ENCODE assay signal across 8 mouse cellular contexts in genomic region chr1:125482459-125483287, GRCm38 (mm10). TPM values are rescaled to one million over a fixed set of nuclear protein-coding genes. Genes with fewer than 3 reads are reported as not detected.
DNase-seq lines count a peak whose midpoint lies in the region; ATAC-seq and TF ChIP-seq lines count a peak whose summit lies in the region.

No protein-coding gene starts in this region.

- 56% methylated on average over 10 of the region's 10 CpGs for WGBS in lung, embryonic 16.5 days
- 73% methylated on average over 10 of the region's 10 CpGs for WGBS in forebrain, embryonic 15.5 days
- 41% methylated on average over 10 of the region's 10 CpGs for WGBS in large intestine, adult 2 months
- WGBS in thymus, adult 2 months = 86% methylated on average over 10 of the region's 10 CpGs

- DNase-seq in lung, postnatal 10 days = no peak
- peak; percentile 61 for DNase-seq in large intestine, adult 2 months (ENCODE audit: low read depth, low spot score)
- DNase-seq in right cerebral cortex, postnatal 10 days (ENCODE audit: low spot score in 2 of 2) = peak; percentile 45 to 67
- DNase-seq in lung, adult 18-20 months = no peak
- DNase-seq in embryo, embryonic 10.5 days (ENCODE audit: low spot score) = no peak
- no peak for DNase-seq in thymus, adult 2 months

- H3K27me3 ChIP-seq in lung, embryonic 16.5 days (ENCODE audit: control insufficient read depth, insufficient read depth, low read depth, low read length) = no peaks in the 10 kb centered on the region
- H3K27me3 ChIP-seq in forebrain, embryonic 15.5 days = no peaks in the 10 kb centered on the region
- H3K27me3 ChIP-seq in thymus, adult 2 months (ENCODE audit: control insufficient read depth, insufficient read depth, low read length) = no peaks in the 10 kb centered on the region

- H3K27ac ChIP-seq in lung, embryonic 16.5 days (ENCODE audit: low read length) = 0 out of 2 replicates have a peak overlapping the region, but pooled peaks have one; percentile 49
- no peak overlapping the region for H3K27ac ChIP-seq in forebrain, embryonic 15.5 days (replicated peaks)
- no peak overlapping the region for H3K27ac ChIP-seq in thymus, adult 2 months (ENCODE audit: control insufficient read depth, insufficient read depth, low read length)

- ATAC-seq in lung, embryonic 16.5 days (ENCODE audit: low read depth) = peak; percentile 17
- peak; percentile 71 for ATAC-seq in forebrain, embryonic 15.5 days (replicated peaks)

- H3K9ac ChIP-seq in lung, embryonic 16.5 days (ENCODE audit: low read length) = no peak overlapping the region
- H3K9ac ChIP-seq in forebrain, embryonic 15.5 days (replicated peaks) = no peak overlapping the region

- no peak for TF ChIP-seq POLR2A in thymus, adult 2 months (IDR thresholded peaks at IDR 0.05; ENCODE audit: control insufficient read depth, extremely low read depth, insufficient read depth, low read length, poor library complexity)

- no peak for TF ChIP-seq CTCF in thymus, adult 2 months (IDR thresholded peaks at IDR 0.05; ENCODE audit: borderline replicate concordance, control insufficient read depth, extremely low read depth, insufficient read depth, low read length, poor library complexity)

- no peaks in the 10 kb centered on the region for H3K9me3 ChIP-seq in lung, embryonic 16.5 days (ENCODE audit: control insufficient read depth, low read length)
- no peaks in the 10 kb centered on the region for H3K9me3 ChIP-seq in forebrain, embryonic 15.5 days

- H3K4me2 ChIP-seq in lung, embryonic 16.5 days (ENCODE audit: low read depth, low read length) = no peak overlapping the region
- H3K4me2 ChIP-seq in forebrain, embryonic 15.5 days (replicated peaks) = no peak overlapping the region

- no peaks in the 10 kb centered on the region for H3K36me3 ChIP-seq in lung, embryonic 16.5 days (ENCODE audit: control insufficient read depth, insufficient read depth, low read length)
- no peaks in the 10 kb centered on the region for H3K36me3 ChIP-seq in forebrain, embryonic 15.5 days
- H3K36me3 ChIP-seq in thymus, adult 2 months (ENCODE audit: control insufficient read depth, insufficient read depth, low read length) = no peaks in the 10 kb centered on the region

- no peak overlapping the region for H3K4me3 ChIP-seq in lung, embryonic 16.5 days (ENCODE audit: low read length)
- no peak overlapping the region for H3K4me3 ChIP-seq in forebrain, embryonic 15.5 days
- no peak overlapping the region for H3K4me3 ChIP-seq in thymus, adult 2 months (ENCODE audit: control insufficient read depth, insufficient read depth, low read length)

- H3K4me1 ChIP-seq in lung, embryonic 16.5 days (replicated peaks; ENCODE audit: control insufficient read depth, insufficient read depth, low read length) = 0 out of 2 replicates have a peak, but pooled peaks cover 4% of the 10 kb centered on the region
- H3K4me1 ChIP-seq in forebrain, embryonic 15.5 days = no peaks in the 10 kb centered on the region
- H3K4me1 ChIP-seq in thymus, adult 2 months (replicated peaks; ENCODE audit: control insufficient read depth, insufficient read depth, low read length) = no peaks in the 10 kb centered on the region

RNA-seq across cellular contexts. Expression of gene Actr3, which starts 47.1 kb away (rescaled TPM):
- polyA plus RNA-seq in lung, embryonic 16.5 days (2015; fragmentation: Nextera tagmentation; extraction: Ambion mirVana) = 315 and 329 TPM in 2 replicates
- 245 and 250 TPM in 2 replicates for polyA plus RNA-seq in forebrain, embryonic 15.5 days (2015; fragmentation: Nextera tagmentation; extraction: Ambion mirVana)
- 99.6 and 118 TPM in 2 replicates for polyA plus RNA-seq in large intestine, adult 2 months (2012; rRNA removed)
- polyA plus RNA-seq in thymus, adult 2 months (2012; rRNA removed) = 128 TPM in 2 replicates

Comparison
In these comparisons a context has a peak if more than half of its experiments do, and no peak if none do; other contexts are left out.
1. DNase-seq: peak in large intestine, adult 2 months (single experiment) and right cerebral cortex, postnatal 10 days (2 of 2); none in lung, postnatal 10 days (single experiment), lung, adult 18-20 months (0 of 2), embryo, embryonic 10.5 days (single experiment) and thymus, adult 2 months (single experiment).